ENCODE assay signal across 17 mouse cellular contexts in genomic region chr4:110209613-110210012, GRCm38 (mm10).
DNase-seq lines count a peak whose midpoint lies in the region; ATAC-seq and TF ChIP-seq lines count a peak whose summit lies in the region.
"Had no signal": no experiment of that assay in that cellular context is flagged by ENCODE, and none has a peak within 500 bp of the region (broad histone marks: within the 10 kb centered on the region; RNA-seq: fewer than 3 reads in every experiment).

No protein-coding gene starts in this region.

- H3K4me3 ChIP-seq in forebrain, embryonic 12.5 days (replicated peaks): no peak overlapping the region
- no peak overlapping the region for H3K4me3 ChIP-seq in forebrain, postnatal 0 days (ENCODE audit: low read depth, low read length)
- H3K4me3 ChIP-seq in embryonic facial prominence, embryonic 10.5 days: no peak overlapping the region
- no peak overlapping the region for H3K4me3 ChIP-seq in neural tube, embryonic 11.5 days (ENCODE audit: low read depth, low read length)
- H3K4me3 ChIP-seq: heart, embryonic 10.5 days; intestine, embryonic 15.5 days; kidney, embryonic 15.5 days; limb, embryonic 13.5 days; liver, embryonic 15.5 days had no signal

- peaks cover 31% of the 10 kb centered on the region for H3K36me3 ChIP-seq in forebrain, embryonic 12.5 days (replicated peaks)
- peaks cover 11% of the 10 kb centered on the region for H3K36me3 ChIP-seq in forebrain, postnatal 0 days (ENCODE audit: insufficient read depth)
- H3K36me3 ChIP-seq in embryonic facial prominence, embryonic 10.5 days (replicated peaks): no peaks in the 10 kb centered on the region; the same call in 1 of the 2 replicates
- H3K36me3 ChIP-seq in neural tube, embryonic 11.5 days (ENCODE audit: control insufficient read depth, insufficient read depth, low read length): no peaks in the 10 kb centered on the region
- H3K36me3 ChIP-seq: heart, embryonic 10.5 days; intestine, embryonic 15.5 days; kidney, embryonic 15.5 days; limb, embryonic 13.5 days; liver, embryonic 15.5 days had no signal

- DNase-seq in forebrain, postnatal 0 days: no peak
- DNase-seq in embryonic facial prominence, embryonic 10.5 days (ENCODE audit: low spot score): peak; percentile 17
- DNase-seq in forelimb bud, embryonic 11.5 days (ENCODE audit: low read depth, low spot score): peak; percentile 10
- no peak for DNase-seq in neural tube, embryonic 11.5 days (ENCODE audit: low spot score)
- no peak for DNase-seq in thymus, postnatal 14 days
- no peak for DNase-seq in heart, adult 9 months (ENCODE audit: low spot score in 2 of 2)
- DNase-seq: B cell, adult 2 months; cerebellum, adult 11-12 months; lung, postnatal 14 days; spleen, adult 18-20 months; thymus, postnatal 25 days had no signal

- H3K9ac ChIP-seq in forebrain, embryonic 12.5 days: no peak overlapping the region
- H3K9ac ChIP-seq in forebrain, postnatal 0 days: no peak overlapping the region
- no peak overlapping the region for H3K9ac ChIP-seq in neural tube, embryonic 11.5 days (ENCODE audit: low read length)
- H3K9ac ChIP-seq: intestine, embryonic 15.5 days; kidney, embryonic 15.5 days; limb, embryonic 13.5 days; liver, embryonic 15.5 days had no signal

- ATAC-seq in forebrain, embryonic 12.5 days (ENCODE audit: low FRiP score): peak; percentile 72
- ATAC-seq in forebrain, postnatal 0 days: no peak; the same call in 1 of the 2 replicates
- ATAC-seq in neural tube, embryonic 11.5 days (ENCODE audit: insufficient read depth, low FRiP score, low TSS enrichment): 0 out of 2 replicates have a peak, but pooled peaks have one; percentile 28
- ATAC-seq: intestine, embryonic 15.5 days had no signal

- H3K4me1 ChIP-seq in forebrain, embryonic 12.5 days: peaks cover 32% of the 10 kb centered on the region
- H3K4me1 ChIP-seq in forebrain, postnatal 0 days (ENCODE audit: insufficient read depth): peaks cover 7% of the 10 kb centered on the region; the same call in 1 of the 2 replicates
- peaks cover 36% of the 10 kb centered on the region for H3K4me1 ChIP-seq in embryonic facial prominence, embryonic 10.5 days
- H3K4me1 ChIP-seq in neural tube, embryonic 11.5 days (ENCODE audit: control insufficient read depth, insufficient read depth, low read length): peaks cover 3% of the 10 kb centered on the region; the same call in 1 of the 2 replicates
- H3K4me1 ChIP-seq: intestine, embryonic 15.5 days; liver, embryonic 15.5 days had no signal

- peak overlapping the region; percentile 78 for H3K27ac ChIP-seq in forebrain, embryonic 12.5 days
- no peak overlapping the region for H3K27ac ChIP-seq in forebrain, postnatal 0 days (ENCODE audit: low read depth, low read length)
- no peak overlapping the region for H3K27ac ChIP-seq in embryonic facial prominence, embryonic 10.5 days (replicated peaks)
- 0 out of 2 replicates have a peak overlapping the region, but pooled peaks have one; percentile 4 for H3K27ac ChIP-seq in neural tube, embryonic 11.5 days (ENCODE audit: low read depth, low read length)
- H3K27ac ChIP-seq: heart, embryonic 10.5 days; intestine, embryonic 15.5 days; kidney, embryonic 15.5 days; limb, embryonic 13.5 days; liver, embryonic 15.5 days had no signal

- no peak for TF ChIP-seq CTCF in forebrain, postnatal 0 days (IDR thresholded peaks at IDR 0.05; ENCODE audit: low read depth)

- no peak overlapping the region for H3K4me2 ChIP-seq in forebrain, embryonic 12.5 days
- H3K4me2 ChIP-seq in forebrain, postnatal 0 days (ENCODE audit: low read depth): no peak overlapping the region
- no peak overlapping the region for H3K4me2 ChIP-seq in neural tube, embryonic 11.5 days (ENCODE audit: low read depth)
- H3K4me2 ChIP-seq: intestine, embryonic 15.5 days; kidney, embryonic 15.5 days; limb, embryonic 13.5 days; liver, embryonic 15.5 days had no signal

- H3K9me3 ChIP-seq in forebrain, embryonic 12.5 days: no peaks in the 10 kb centered on the region
- H3K9me3 ChIP-seq in forebrain, postnatal 0 days (ENCODE audit: low read length): no peaks in the 10 kb centered on the region
- no peaks in the 10 kb centered on the region for H3K9me3 ChIP-seq in embryonic facial prominence, embryonic 10.5 days
- H3K9me3 ChIP-seq in neural tube, embryonic 11.5 days (ENCODE audit: control insufficient read depth, low read length): no peaks in the 10 kb centered on the region
- H3K9me3 ChIP-seq: heart, embryonic 10.5 days; intestine, embryonic 15.5 days; kidney, embryonic 15.5 days; limb, embryonic 13.5 days; liver, embryonic 15.5 days had no signal

- H3K27me3 ChIP-seq in forebrain, embryonic 12.5 days: no peaks in the 10 kb centered on the region
- no peaks in the 10 kb centered on the region for H3K27me3 ChIP-seq in forebrain, postnatal 0 days (ENCODE audit: insufficient read depth, low read length)
- H3K27me3 ChIP-seq in embryonic facial prominence, embryonic 10.5 days (replicated peaks; ENCODE audit: low read depth, poor library complexity, severe bottlenecking): no peaks in the 10 kb centered on the region
- H3K27me3 ChIP-seq in neural tube, embryonic 11.5 days (ENCODE audit: control insufficient read depth, insufficient read depth, low read length): no peaks in the 10 kb centered on the region
- H3K27me3 ChIP-seq: intestine, embryonic 15.5 days; kidney, embryonic 15.5 days; limb, embryonic 13.5 days; liver, embryonic 15.5 days had no signal

- WGBS in forebrain, embryonic 12.5 days: 10% methylated on average over 5 of the region's 5 CpGs
- WGBS in forebrain, postnatal 0 days: 14% methylated on average over 5 of the region's 5 CpGs
- WGBS in embryonic facial prominence, embryonic 10.5 days: 33% methylated on average over 5 of the region's 5 CpGs
- 36% methylated on average over 5 of the region's 5 CpGs for WGBS in neural tube, embryonic 11.5 days

Comparison
In these comparisons a context has a peak if more than half of its experiments do, and no peak if none do; other contexts are left out.
1. H3K27ac ChIP-seq: peak in forebrain, embryonic 12.5 days (single experiment) and neural tube, embryonic 11.5 days (single experiment); none in forebrain, postnatal 0 days (single experiment) and embryonic facial prominence, embryonic 10.5 days (single experiment).
2. DNase-seq: peak in embryonic facial prominence, embryonic 10.5 days (single experiment) and forelimb bud, embryonic 11.5 days (single experiment); none in forebrain, postnatal 0 days (single experiment), neural tube, embryonic 11.5 days (single experiment), thymus, postnatal 14 days (single experiment) and heart, adult 9 months (0 of 2).